Mouse (Mus musculus) Muller cell, postnatal 12 days (primary cell): ENCODE results near the gene Crym.

Source experiments
- DNase-seq: peaks from one replicate; pipeline ENCODE4 v3.0.0-alpha.2; 2015; ENCODE audit errors: inconsistent ontology term

Gene Crym

DNA sequence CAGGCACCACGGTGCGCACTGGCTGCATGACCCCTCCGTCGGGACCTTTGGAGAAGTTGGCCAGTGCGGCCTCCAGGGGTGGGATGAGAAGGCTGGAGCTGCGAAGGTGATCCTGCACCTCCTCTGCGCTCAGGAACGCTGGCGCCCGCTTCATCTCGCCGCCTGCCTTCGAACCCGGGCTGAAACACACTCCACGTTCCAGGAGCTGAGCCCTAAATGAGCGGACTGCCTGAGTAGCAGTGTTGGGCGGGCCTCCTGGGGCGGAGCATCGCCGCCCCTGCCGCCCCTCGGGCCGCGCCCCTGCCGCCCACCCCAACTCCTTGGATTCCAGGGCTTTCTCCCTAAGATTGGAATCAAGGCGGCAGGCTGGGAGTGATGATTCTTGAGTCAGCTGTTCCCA lies at the start of gene Crym:
TSS of gene Crym (minus strand) at position 341 of the 400 bp plus-strand sequence.
- peak; percentile 89 for DNase-seq

DNA sequence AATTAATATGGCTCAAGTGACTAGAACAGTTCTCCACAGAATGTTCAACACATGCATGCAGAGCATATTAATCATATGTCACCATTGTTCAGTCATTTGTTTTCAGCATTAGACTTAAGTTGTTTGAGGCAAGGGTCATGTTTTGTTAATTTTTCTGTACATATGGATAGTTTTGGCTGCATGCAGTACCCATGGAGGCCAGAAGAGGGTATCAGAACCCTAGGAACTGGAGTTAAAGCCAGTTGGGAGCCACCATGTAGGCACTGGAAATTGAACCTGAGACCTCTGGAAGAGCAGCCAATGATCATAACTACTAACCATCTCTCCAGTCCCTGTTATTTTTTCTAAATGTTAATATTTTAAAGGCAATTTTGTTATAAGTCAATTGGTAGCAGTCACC lies 39.2 kb upstream of the Crym start:
- DNase-seq: no peak

DNA sequence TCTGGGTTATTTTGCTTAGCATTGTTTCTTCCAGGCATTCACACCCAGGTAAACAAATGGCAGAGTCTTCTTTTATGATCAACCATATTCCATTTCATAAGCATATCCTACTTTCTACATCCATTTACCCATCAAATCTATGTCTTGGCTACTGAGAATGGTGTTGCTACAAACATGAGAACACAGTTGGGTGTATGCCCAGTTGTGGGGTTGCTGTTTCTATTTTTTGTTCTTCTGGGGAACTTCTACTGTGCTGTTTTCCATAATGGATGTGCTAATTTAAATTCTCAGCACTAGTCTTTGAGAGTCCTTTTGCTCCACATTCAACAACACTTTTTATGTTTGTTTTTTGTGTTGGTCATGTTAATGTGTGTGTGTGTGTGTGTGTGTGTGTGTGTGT lies 26.6 kb upstream of the Crym start:
- no peak for DNase-seq

DNA sequence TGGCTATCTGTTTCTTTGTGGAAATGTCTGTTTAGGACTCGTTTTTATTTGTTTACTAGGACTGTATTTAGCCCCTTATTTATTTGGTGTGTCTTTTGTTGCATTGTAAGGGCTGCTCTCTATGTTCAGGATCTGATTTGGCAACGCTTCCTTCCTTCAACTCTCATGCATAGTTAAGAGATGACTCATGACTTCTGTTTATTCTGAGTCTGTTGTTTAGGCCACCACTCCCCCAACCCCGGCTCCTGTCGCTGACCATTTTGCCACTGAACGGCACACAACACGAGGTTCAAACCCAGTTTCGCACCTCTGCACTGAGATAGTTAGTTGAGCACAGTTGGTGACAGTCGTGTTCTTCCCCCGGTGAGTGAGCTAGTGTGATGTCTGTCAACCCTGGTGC lies 4.1 kb upstream of the Crym start:
- DNase-seq: peak; percentile 65

DNA sequence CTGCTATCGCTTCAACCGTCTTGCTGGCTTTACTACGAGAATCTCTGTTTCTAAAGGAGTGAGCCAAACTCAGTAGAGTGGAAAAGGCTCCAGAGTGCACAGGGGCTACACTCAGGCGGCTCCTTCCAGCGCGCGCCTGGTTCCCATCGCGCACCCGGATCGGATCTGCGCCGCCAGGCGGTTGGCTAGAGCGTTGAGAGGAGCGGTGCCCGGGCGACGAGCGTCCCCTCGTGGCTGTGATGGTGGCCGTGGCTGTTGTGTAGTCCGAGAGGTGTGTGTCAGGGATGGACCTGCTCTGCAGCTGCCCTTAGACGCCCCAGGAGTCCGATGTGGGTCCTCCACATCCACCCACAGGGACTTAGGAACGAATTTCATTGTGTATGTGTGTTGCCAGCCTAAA lies 1.9 kb upstream of the Crym start, which contains the start of gene Abca14:
TSS of gene Abca14 (plus strand) at position 173 of the 400 bp plus-strand sequence.
- DNase-seq: peak; percentile 91

DNA sequence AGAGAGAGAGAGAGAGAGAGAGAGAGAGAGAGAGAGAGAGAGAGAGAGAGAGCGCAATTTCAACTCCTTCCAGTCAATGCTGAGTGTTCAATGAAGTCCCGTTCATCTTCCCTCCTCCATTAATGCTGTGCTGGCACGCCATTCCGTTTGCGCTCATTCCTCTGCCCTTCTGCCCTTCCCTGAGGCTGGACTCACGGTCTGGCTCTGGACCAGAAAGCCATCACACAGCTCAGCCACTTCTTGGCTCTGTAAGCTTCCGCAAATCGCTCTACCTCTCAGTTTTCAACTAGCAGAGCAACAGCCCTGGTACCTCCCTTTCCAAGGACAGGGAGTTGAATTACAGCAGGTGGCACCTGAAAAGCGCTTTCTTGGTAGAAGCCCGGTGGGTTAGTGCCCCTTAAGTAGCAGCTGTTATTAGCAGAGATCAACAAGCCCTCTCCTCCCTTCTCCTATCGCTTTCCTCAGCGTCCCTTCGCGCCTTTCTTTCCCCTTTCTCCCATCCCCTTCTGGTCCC lies 623 bp downstream of the Crym start:
- DNase-seq: peak; percentile 79

DNA sequence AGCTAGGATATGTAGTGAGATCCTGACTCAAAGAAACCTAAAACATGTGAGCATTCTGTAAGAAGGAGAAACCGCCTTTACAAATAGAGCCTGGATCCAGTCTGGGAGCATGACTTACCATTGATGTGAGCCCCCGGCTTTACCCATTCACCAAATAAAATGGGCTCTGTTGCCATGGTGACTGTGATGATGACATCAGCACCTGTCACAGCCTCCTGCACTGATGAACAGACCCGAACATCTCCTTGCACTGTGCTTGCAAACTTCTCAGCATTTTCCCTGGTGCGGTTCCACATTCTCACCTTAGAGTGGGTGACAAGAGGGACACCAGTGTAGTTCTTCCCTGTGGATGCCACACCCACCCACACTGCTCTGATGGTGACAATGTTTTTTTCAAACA lies 6.7 kb downstream of the Crym start:
- peak; percentile 26 for DNase-seq

DNA sequence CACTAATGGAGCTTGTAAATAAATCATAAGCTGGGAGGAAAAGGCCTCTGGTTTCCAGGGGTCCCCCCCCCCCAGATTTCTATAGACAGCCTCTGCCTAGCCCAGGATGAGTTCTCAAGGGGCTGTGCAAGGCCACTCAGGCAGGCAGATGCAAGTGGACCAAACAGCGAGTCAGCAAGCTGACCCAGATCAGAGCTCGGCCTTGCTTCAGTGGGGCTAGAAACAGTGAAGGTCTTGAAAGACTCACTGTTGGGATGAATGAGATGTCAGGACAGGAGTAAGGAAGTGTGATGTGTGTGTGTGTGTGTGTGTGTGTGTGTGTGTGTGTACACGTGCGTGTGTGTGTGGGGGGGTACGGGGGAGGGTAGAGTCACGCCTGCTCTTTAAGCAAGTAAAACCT lies 9.1 kb downstream of the Crym start:
- DNase-seq: no peak

DNA sequence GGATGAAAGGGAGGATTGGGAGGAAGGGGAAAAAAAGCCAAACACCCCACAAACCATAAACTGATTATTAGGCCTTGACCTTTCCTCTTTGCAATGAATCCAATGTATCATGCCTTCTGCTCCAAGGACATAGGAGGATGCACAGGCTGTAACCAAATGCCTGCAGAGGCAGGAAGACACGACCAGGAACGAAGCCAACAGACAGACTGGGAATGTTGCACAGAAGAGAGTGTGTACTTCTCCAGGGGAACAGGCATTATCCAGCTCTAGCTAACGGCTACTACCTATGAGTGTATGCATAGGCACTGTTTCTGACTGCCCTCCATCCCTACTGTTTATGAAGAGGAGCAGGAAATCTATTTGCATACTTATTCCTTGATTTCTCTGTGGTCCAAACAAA lies 9.7 kb downstream of the Crym start:
- DNase-seq: peak; percentile 18

DNA sequence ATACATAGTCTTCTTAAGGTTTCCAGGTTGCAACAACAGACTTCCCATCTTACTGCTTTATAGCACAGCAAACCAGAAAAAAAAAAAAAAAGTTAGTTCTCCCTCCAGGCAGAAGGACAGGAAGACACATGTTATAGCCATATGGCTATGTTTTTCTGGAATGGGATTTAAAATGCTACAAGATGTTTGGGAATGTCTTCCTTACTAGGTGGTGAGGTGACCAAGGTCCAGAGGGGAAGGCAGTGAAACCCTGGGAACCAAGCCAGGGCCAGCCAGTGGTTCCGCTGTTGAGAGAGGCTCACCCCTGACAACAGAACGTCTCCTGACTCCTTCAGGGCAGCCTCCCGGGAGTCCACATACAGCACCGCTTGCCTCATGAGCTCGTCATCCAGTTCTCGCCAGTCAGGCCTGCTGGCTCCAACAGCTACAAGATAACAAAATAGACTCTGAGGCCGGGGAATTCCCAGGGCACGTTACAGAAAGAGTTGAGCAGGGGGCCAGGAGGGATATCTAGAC lies 11.7 kb downstream of the Crym start:
- peak; percentile 61 for DNase-seq

DNA sequence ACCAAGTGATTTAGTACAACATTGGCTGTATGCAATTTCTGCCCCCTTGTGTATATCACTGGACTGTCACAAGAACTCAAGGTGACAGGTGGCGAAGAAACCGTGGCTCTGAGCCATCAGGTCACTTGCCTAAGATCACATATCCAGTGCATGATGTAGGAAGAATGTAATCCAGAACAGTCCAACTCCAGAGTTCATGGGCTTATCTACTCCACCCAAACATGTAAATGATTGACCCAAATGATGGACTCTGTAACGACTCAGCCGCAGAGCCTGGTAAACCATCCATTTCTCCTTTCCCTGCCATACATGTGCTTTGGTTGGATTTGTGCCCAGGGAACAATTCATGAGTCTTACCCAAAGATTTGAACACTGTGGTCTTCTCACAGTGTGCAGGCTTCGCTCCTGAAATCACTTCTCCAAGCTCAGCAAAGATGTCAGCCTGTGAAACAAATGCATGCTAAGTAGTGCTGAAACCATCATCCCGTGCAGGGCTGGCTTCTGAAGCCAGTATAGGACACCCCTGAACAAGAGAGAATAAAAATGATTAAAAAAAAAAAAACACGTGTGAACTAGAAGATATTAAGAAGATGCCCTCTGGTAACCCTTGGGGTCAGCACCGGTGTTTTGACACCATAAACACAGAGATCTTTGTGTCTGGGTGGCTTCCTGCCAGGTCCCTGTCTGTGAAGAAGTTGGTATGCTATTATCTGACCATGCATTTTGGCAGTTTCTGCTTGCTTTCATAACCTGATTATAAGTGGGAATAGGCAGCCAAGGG lies 12.4 kb downstream of the Crym start:
- peak; percentile 57 for DNase-seq

DNA sequence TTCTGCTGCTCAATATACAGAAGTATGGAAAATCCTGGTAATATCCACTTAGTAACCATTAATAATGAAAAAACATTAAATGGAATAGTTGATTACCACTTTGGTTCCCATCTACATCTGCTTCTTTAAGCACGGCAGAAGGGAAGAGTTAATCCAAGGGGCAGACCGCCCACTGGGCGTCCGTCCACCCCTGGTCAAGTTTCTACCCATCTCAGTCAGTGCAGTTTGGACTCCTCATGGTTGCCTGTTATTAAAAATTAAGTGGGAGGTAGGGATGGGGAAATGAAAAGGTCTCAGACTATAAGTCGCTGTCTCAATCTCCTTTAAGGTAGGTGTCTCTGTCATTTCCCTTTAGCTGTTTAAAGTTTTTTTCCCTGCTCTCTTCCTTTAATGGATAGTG lies 13.0 kb downstream of the Crym start:
- no peak for DNase-seq

DNA sequence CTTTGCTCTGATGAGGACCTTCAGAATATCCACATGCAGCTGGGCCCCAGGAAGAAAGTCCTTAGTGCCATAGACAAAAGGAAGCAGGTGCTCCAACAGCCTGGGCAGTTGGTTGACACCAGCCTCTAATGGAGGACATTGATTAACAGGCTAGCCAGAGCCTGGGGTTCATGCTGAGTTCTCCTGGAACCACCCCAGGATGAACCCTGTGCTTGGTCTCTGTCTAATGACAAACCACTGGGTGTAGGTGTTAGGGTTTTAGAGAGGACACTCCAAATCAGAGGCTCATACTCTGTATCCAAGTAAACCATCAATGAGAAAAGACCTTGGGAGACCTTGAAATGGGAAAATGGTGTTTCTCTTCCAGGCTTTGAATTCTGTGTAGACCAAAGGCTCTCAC lies 19.0 kb downstream of the Crym start:
- DNase-seq: no peak

DNA sequence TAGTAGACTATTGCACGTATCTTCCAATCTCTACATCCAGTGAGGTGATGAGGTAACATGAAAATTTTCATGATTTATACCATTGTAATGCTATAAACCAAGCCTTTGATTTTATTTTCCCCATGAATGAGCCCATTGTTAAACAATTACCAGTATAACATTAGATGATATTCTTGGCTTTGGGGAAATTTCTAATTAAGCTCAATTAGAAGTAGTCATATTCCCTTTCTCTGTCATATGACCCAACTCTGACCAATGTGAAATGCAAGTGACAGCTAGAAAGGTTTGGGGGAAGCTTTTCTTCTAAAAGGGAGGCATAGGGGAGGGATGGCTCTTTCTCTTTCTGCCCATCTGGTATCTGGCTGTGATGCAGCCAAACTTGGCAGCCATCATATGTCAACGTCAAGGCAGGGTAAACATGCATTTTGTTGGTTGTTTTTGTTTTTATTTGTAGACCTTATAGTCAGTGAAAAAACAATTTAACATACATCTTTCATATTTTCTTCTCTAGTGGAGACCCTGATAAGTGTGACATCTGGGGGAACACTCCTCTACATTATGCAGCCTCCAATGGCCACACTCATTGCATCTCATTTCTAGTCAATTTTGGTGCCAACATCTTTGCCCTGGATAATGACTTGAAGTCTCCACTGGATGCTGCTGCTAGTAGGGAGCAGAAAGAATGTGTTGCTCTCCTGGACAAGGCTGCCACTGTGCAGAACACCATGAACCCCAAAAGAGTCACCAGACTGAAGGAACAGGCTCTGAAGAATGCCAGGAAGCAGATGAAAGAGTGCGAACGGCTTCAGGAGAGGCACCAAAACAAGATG lies 20.3 kb downstream of the Crym start:
- DNase-seq: peak; percentile 83

DNA sequence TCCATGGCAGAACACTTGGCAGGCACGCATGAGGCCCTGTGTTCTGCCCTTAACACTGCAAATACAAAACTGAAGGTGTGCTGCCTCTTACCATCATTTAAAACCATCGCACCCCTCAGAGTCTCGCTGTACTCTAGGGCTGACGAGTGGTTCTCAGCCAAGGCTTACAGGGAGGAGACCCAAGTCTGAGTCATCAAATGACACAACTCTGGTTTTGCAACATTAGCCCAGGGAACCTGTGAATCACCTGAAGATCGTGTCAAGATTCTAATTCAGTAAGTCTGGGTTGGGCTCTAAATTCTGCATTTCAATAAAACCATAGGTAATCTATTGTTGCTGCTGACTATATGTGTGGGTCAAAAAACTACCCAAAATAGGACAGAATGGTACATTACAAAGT lies 21.4 kb downstream of the Crym start:
- no peak for DNase-seq

DNA sequence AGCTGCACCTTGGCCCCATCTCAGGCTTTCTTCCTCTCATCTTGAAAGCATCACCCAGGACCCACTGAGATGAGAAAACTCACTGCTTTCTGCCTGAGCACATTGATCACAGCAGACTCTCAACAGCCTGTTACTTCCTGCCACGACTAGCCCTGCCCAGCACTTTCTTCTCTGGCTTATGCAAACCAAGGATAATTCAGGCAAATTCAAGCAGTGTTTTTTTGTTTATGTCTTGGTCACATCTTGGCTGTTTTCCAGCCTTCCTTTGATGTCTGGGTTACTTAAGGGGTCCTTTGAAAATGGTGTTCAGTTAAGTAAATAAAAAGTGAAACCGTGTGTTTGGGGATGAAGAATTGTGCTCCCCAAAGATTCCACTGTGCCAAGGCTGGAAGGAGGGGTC lies 23.0 kb downstream of the Crym start:
- DNase-seq: no peak

DNA sequence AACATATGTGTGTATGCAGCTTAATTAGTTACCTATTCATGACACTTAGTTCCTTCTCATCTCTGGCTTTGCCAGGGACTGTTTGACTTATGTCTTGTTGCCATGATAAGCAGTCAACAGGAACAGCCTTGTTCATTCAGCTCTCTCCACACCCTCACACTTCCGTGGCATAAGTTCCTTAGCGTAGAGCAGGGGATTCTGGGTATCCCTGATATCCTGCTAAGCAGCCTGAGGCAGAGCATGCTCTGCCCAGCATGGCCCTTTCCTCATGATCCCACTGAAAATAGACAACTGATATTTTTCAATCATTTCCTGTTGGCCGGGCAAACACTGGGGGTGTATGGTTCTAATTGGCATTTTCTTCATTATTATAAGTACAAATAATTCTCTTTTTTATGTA lies 24.3 kb downstream of the Crym start:
- no peak for DNase-seq

DNA sequence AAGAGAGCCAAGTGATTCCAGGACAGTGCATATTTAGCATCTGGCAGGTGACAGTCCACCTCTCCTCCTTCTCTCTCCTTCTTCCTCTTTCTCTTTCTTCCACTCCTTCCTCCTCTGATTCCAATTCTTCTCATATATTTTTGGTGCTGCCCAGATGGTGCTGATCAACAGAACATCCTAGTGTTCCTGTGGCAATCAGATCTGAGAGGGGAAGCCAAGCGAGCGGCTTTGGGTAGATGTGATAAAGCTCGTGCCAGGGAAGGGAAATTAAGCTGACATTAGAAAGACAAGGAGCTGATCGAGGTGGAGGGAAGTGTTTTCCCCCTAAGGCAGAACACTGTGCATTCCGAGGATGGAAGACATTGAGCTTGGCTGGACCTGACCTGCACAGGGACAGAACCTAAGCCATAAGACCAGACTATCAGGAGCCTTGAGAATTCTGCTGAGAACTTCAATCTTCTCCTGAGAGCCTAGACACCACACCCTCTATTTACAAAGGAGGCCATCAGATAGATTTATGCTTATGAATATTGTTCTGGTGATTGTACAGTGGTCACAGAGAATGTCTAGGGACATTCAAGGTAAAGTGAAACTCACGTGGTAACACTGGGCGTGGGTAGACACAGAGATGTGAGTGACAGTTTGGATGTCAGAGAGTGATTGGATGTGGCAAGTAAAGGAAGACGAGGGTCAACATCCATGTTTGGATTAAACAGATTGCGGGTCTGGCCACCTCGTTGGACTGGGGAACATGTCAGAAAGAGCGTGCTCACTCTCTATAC lies 27.0 kb downstream of the Crym start:
- DNase-seq: no peak

DNA sequence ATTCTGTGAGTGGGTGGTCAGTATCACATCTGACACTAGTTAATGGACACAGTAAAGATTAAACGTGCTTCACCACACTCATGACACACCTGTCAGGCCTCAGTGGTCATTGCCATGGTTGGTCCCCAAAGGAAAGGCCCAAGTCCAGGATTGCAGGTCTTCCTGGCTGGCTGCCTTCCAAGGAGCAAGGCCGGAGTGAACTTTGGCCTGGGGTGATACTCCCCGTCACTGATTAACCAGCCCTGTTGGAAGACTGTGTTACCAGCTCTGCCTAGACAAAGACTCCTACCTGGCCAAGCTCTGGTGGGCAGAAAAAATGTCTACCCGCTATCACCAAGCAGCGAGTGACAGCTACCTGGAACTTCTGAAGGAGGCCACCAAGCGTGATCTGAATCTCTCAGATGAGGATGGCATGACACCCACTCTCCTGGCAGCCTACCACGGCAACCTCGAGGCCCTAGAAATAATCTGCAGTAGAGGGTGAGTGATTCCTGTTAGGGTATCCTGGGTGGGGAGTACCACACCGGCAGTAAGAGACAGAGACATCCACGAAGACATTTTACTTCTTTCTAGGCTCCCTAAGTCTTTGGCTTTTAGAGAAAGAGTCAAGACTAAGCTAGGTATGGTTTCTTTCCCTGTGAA lies 28.2 kb downstream of the Crym start, which contains the start of gene Anks4b:
TSS of gene Anks4b (plus strand) at position 256 of the 642 bp plus-strand sequence.
- no peak for DNase-seq

DNA sequence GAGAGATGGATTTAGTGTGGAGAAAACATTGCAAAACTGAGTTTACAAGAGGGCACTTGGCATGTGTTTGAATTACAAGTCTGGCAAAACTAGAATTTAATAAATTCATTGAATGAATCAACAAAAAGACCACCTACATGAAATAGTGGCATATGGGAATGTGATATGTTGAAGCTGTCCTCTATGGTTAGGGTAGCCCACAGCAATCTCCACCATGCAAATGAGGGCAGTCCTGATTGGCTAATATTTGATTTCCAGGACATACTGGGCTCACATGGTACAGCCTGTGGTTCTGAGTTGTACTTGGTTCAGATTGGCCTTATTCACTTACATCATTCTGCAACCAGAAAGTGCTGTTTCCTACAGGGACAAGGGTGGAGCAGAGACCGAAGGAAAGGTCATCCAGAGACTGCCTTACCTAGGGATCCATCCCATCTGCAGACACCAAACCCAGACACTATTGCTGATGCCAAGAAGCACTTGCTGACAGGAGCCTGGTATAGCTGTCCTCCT lies 29.7 kb downstream of the Crym start:
- DNase-seq: no peak
